25 mouse cellular contexts compared by ENCODE assay signal in genomic region chr16:4248791-4249190, GRCm38 (mm10).
"Had no signal": no experiment of that assay in that cellular context is flagged by ENCODE, and none has a peak within 500 bp of the region (broad histone marks: within the 10 kb centered on the region; RNA-seq: fewer than 3 reads in every experiment).

No protein-coding gene starts in this region.

- H3K27ac ChIP-seq: gastrocnemius, adult 2 months; heart, embryonic 10.5 days; hindbrain, embryonic 10.5 days; hindbrain, embryonic 12.5 days; hindbrain, embryonic 14.5 days; intestine, embryonic 15.5 days; limb, embryonic 13.5 days; limb, embryonic 15.5 days had no signal

- H3K4me3 ChIP-seq: gastrocnemius, adult 2 months; heart, embryonic 10.5 days; heart, embryonic 12.5 days; hindbrain, embryonic 10.5 days; hindbrain, embryonic 12.5 days; intestine, embryonic 15.5 days; limb, embryonic 13.5 days; limb, embryonic 15.5 days had no signal

- H3K4me2 ChIP-seq: heart, embryonic 12.5 days; hindbrain, embryonic 12.5 days; hindbrain, embryonic 14.5 days; intestine, embryonic 15.5 days; limb, embryonic 13.5 days; limb, embryonic 15.5 days had no signal

- DNase-seq: gastrocnemius, adult 2 months; gastrocnemius, postnatal 10 days; gastrocnemius, postnatal 25 days; heart, adult 18-20 months; heart, postnatal 10 days; heart, postnatal 4 days; kidney, adult 18-20 months; kidney, adult 8-10 months; kidney, postnatal 10 days; kidney, postnatal 25 days; kidney, postnatal 4 days; layer of hippocampus, adult 9-11 months; layer of hippocampus, postnatal 36 days; left cerebral cortex, postnatal 4 days had no signal

- H3K4me1 ChIP-seq: heart, embryonic 10.5 days; heart, embryonic 12.5 days; hindbrain, embryonic 10.5 days; hindbrain, embryonic 12.5 days; intestine, embryonic 15.5 days; limb, embryonic 13.5 days; limb, embryonic 15.5 days had no signal

- H3K36me3 ChIP-seq: heart, embryonic 10.5 days; heart, embryonic 12.5 days; hindbrain, embryonic 10.5 days; hindbrain, embryonic 12.5 days; intestine, embryonic 15.5 days; limb, embryonic 13.5 days; limb, embryonic 15.5 days had no signal

- H3K9me3 ChIP-seq: limb, embryonic 15.5 days had no signal

- H3K27me3 ChIP-seq: heart, embryonic 12.5 days; hindbrain, embryonic 12.5 days; intestine, embryonic 15.5 days; limb, embryonic 13.5 days; limb, embryonic 15.5 days had no signal

- H3K9ac ChIP-seq: heart, embryonic 12.5 days; hindbrain, embryonic 12.5 days; hindbrain, embryonic 14.5 days; intestine, embryonic 15.5 days; limb, embryonic 13.5 days; limb, embryonic 15.5 days had no signal

- ATAC-seq: hindbrain, embryonic 16.5 days; inflammation-experienced regulatory T-cells, adult 6 months; intestine, embryonic 15.5 days; intestine, postnatal 0 days had no signal
